Mouse (Mus musculus) layer of hippocampus, adult 2 months (tissue): ENCODE measurements around the gene Jagn1. TPM values are rescaled to one million over a fixed set of nuclear protein-coding genes. Genes with fewer than 3 reads are reported as not detected.

Experiments
- DNase-seq, 2 experiments: peaks; one replicate each; pipeline ENCODE4 v3.0.0; 2022; ENCODE audit warnings: low spot score in 2 of 2
- H3K27ac ChIP-seq: fragments of 200-600 bp; 2 replicates; pipeline ENCODE4 v1.8.1; 2022
- H3K4me3 ChIP-seq: fragments of 200-600 bp; 2 replicates; pipeline ENCODE4 v1.8.1; 2022; ENCODE audit warnings: mild to moderate bottlenecking
- CTCF ChIP-seq: fragments of 200-600 bp; conservative IDR thresholded peaks from 2 replicates; pipeline ENCODE4 v1.8.1; 2022; ENCODE audit warnings: antibody characterized with exemption, mild to moderate bottlenecking, moderate library complexity
- long read RNA-seq, 2 experiments: library from polyadenylated mRNA; stranded (forward); transcript quantifications; one replicate each; pipeline ENCODE4 v2.0.0; 2021; ENCODE audit warnings: borderline mapping rate in 2 of 2
- total RNA-seq, 2 experiments: library from RNA; stranded (reverse); gene quantifications; 2 replicates each; pipeline ENCODE4 v1.2.3; 2021

Gene Jagn1
- total RNA-seq: 10 to 100 TPM; 41.9 to 42.3 TPM
- long read RNA-seq, experiment 1, transcript Jagn1-201 (2 exons, 1,201 nt): major isoform, 30 of 32 reads
- long read RNA-seq, experiment 1, partial matches to known transcripts: 0 of 32 reads
- long read RNA-seq, experiment 1, other reads (novel, unspliced or antisense): 2 of 32 reads
- long read RNA-seq, experiment 2, transcript Jagn1-201 (2 exons, 1,201 nt): major isoform, 52 of 57 reads
- long read RNA-seq, experiment 2, partial matches to known transcripts: 0 of 57 reads
- long read RNA-seq, experiment 2, other reads (novel, unspliced or antisense): 4 of 57 reads

GRCm38 (mm10) chr6:113442442-113443090 is at the start of gene Jagn1:
Jagn1 (plus strand) TSS chr6:113442569.
- peak within 1 kb of the TSS; percentile 95 for H3K27ac ChIP-seq
- H3K4me3 ChIP-seq: peak within 1 kb of the TSS; percentile 74
- peak; percentile 90 to 94 for DNase-seq
- no peak for TF ChIP-seq CTCF

- Histone ChIP-seq H3K4me3 (no peak overlapping the region), H3K27ac (peak overlapping the region; percentile 95; the same call in 1 of the 2 replicates)
- no peak for DNase-seq
- TF ChIP-seq CTCF: no peak
Observed at GRCm38 (mm10) chr6:113393951-113394350, 48.4 kb upstream of the Jagn1 start.

- no peak for TF ChIP-seq CTCF
- DNase-seq: no peak
- no peak overlapping the region for H3K4me3 ChIP-seq
- 0 out of 2 replicates have a peak overlapping the region, but pooled peaks have one; percentile 95 for H3K27ac ChIP-seq
Observed at GRCm38 (mm10) chr6:113394811-113395210, 47.6 kb upstream of the Jagn1 start.

- no peak overlapping the region for H3K4me3 ChIP-seq
- no peak overlapping the region for H3K27ac ChIP-seq
- peak; percentile 42 for TF ChIP-seq CTCF
- no peak for DNase-seq
Observed at GRCm38 (mm10) chr6:113395501-113395900, 46.9 kb upstream of the Jagn1 start.

- DNase-seq: no peak
- Histone ChIP-seq H3K4me3 (no peak overlapping the region), H3K27ac (no peak overlapping the region)
- no peak for TF ChIP-seq CTCF
Observed at GRCm38 (mm10) chr6:113396270-113397030, 45.9 kb upstream of the Jagn1 start.

- Histone ChIP-seq H3K27ac (peak overlapping the region; percentile 93), H3K4me3 (no peak overlapping the region)
- no peak for TF ChIP-seq CTCF
- peak; percentile 54 to 65 for DNase-seq
Observed at GRCm38 (mm10) chr6:113402094-113402493, 40.3 kb upstream of the Jagn1 start.

- Histone ChIP-seq H3K27ac (peak overlapping the region; percentile 93), H3K4me3 (no peak overlapping the region)
- TF ChIP-seq CTCF: no peak
- DNase-seq: no peak
Observed at GRCm38 (mm10) chr6:113404649-113405448, 37.5 kb upstream of the Jagn1 start.

GRCm38 (mm10) chr6:113405483-113405882 is 36.9 kb upstream of the Jagn1 start:
- peak; percentile 57 to 61 for DNase-seq
- Histone ChIP-seq H3K4me3 (no peak overlapping the region), H3K27ac (peak overlapping the region; percentile 93)
- TF ChIP-seq CTCF: no peak

- Histone ChIP-seq H3K27ac (peak overlapping the region; percentile 93; the same call in 1 of the 2 replicates), H3K4me3 (no peak overlapping the region)
- peak; percentile 70 for TF ChIP-seq CTCF
- DNase-seq: peak in 1 of 2 experiments; percentile 45
Observed at GRCm38 (mm10) chr6:113406683-113407082, 35.7 kb upstream of the Jagn1 start.

- no peak overlapping the region for H3K4me3 ChIP-seq
- no peak for TF ChIP-seq CTCF
- no peak for DNase-seq
- H3K27ac ChIP-seq: no peak overlapping the region
Observed at GRCm38 (mm10) chr6:113410001-113410400, 32.4 kb upstream of the Jagn1 start.

GRCm38 (mm10) chr6:113416416-113416815 is 26.0 kb upstream of the Jagn1 start:
- H3K4me3 ChIP-seq: no peak overlapping the region; the same call in 1 of the 2 replicates
- peak overlapping the region; percentile 93; the same call in 1 of the 2 replicates for H3K27ac ChIP-seq
- no peak for DNase-seq
- no peak for TF ChIP-seq CTCF
